Comparison of ENCODE assay signal across 9 mouse cellular contexts in genomic region chr10:67636569-67636968, GRCm38 (mm10).
DNase-seq lines count a peak whose midpoint lies in the region; ATAC-seq and TF ChIP-seq lines count a peak whose summit lies in the region.
"Had no signal": no experiment of that assay in that cellular context is flagged by ENCODE, and none has a peak within 500 bp of the region (broad histone marks: within the 10 kb centered on the region; RNA-seq: fewer than 3 reads in every experiment).

No protein-coding gene starts in this region.

- H3K9ac ChIP-seq in limb, embryonic 14.5 days (ENCODE audit: low read depth, low read length, severe bottlenecking) = no peak overlapping the region
- H3K9ac ChIP-seq in midbrain, embryonic 15.5 days = no peak overlapping the region

- H3K9me3 ChIP-seq in limb, embryonic 14.5 days (ENCODE audit: control insufficient read depth, low read length) = no peaks in the 10 kb centered on the region
- H3K9me3 ChIP-seq in midbrain, embryonic 15.5 days = no peaks in the 10 kb centered on the region

- no peak for ATAC-seq in limb, embryonic 14.5 days (ENCODE audit: low FRiP score, low read depth)
- ATAC-seq in midbrain, embryonic 15.5 days (replicated peaks) = 0 out of 2 replicates have a peak, but pooled peaks have one; percentile 30

- peak overlapping the region; percentile 45 for H3K4me2 ChIP-seq in limb, embryonic 14.5 days (replicated peaks; ENCODE audit: low read depth, low read length, severe bottlenecking)
- H3K4me2 ChIP-seq in midbrain, embryonic 15.5 days = peak overlapping the region; percentile 43

- H3K4me1 ChIP-seq in limb, embryonic 14.5 days (ENCODE audit: control insufficient read depth, insufficient read depth, low read length) = peaks cover 7% of the 10 kb centered on the region; the same call in 1 of the 2 replicates
- peaks cover 7% of the 10 kb centered on the region for H3K4me1 ChIP-seq in midbrain, embryonic 15.5 days

- intact Hi-C loops in heart, postnatal 10 days (cut with DNase I) = no loop called here

- no peak for TF ChIP-seq CTCF in brain, embryonic 14.5 days (IDR thresholded peaks at IDR 0.05; ENCODE audit: borderline replicate concordance, extremely low read depth, insufficient read depth, insufficient read length)

- no peaks in the 10 kb centered on the region for H3K27me3 ChIP-seq in limb, embryonic 14.5 days (ENCODE audit: control insufficient read depth, insufficient read depth, low read length)
- H3K27me3 ChIP-seq in midbrain, embryonic 15.5 days (replicated peaks) = no peaks in the 10 kb centered on the region

- H3K4me3 ChIP-seq in limb, embryonic 14.5 days (replicated peaks; ENCODE audit: low read length) = peak overlapping the region; percentile 13; the same call in 1 of the 2 replicates
- 0 out of 2 replicates have a peak overlapping the region, but pooled peaks have one; percentile 12 for H3K4me3 ChIP-seq in midbrain, embryonic 15.5 days
- H3K4me3 ChIP-seq: myocyte had no signal

- DNase-seq in ES-CJ7 (ENCODE audit: low read depth, low spot score) = peak; percentile 60
- DNase-seq in brain, embryonic 14.5 days (ENCODE audit: low read depth) = peak; percentile 47
- peak; percentile 28 to 45 for DNase-seq in heart, postnatal 10 days
- DNase-seq in limb, embryonic 14.5 days (ENCODE audit: low spot score) = peak; percentile 25
- DNase-seq in thymus, postnatal 10 days (ENCODE audit: low spot score in 2 of 2) = peak; percentile 45 to 69
- no peak for DNase-seq in left cerebral cortex, adult 9 months (ENCODE audit: low spot score in 2 of 2)
- DNase-seq in urinary bladder, adult 2 months (ENCODE audit: low spot score) = no peak

- no peak overlapping the region for H3K27ac ChIP-seq in limb, embryonic 14.5 days (replicated peaks; ENCODE audit: low read depth, low read length)
- H3K27ac ChIP-seq in midbrain, embryonic 15.5 days = no peak overlapping the region

- no peak for TF ChIP-seq POLR2A in brain, embryonic 14.5 days (IDR thresholded peaks at IDR 0.05; ENCODE audit: borderline replicate concordance, extremely low read depth, insufficient read depth, insufficient read length, poor library complexity, severe bottlenecking)
- no peak for TF ChIP-seq POLR2A in limb, embryonic 14.5 days (IDR thresholded peaks at IDR 0.05; ENCODE audit: borderline replicate concordance, extremely low read depth, insufficient read depth, insufficient read length)

- no peaks in the 10 kb centered on the region for H3K36me3 ChIP-seq in limb, embryonic 14.5 days (ENCODE audit: control insufficient read depth, insufficient read depth, low read length)
- no peaks in the 10 kb centered on the region for H3K36me3 ChIP-seq in midbrain, embryonic 15.5 days (replicated peaks)

- under 1% methylated on average over 13 of the region's 13 CpGs for WGBS in limb, embryonic 14.5 days
- WGBS in midbrain, embryonic 15.5 days = 3% methylated on average over 13 of the region's 13 CpGs

Comparison
In these comparisons a context has a peak if more than half of its experiments do, and no peak if none do; other contexts are left out.
1. DNase-seq: peak in ES-CJ7 (single experiment), brain, embryonic 14.5 days (single experiment), heart, postnatal 10 days (2 of 2), limb, embryonic 14.5 days (single experiment) and thymus, postnatal 10 days (2 of 2); none in left cerebral cortex, adult 9 months (0 of 2) and urinary bladder, adult 2 months (single experiment).